8 mouse cellular contexts compared by ENCODE assay signal in genomic region chr7:75910035-75910651, GRCm38 (mm10).
A peak's percentile ranks its signal among the peaks of the same experiment; 100 is the strongest.
DNase-seq lines count a peak whose midpoint lies in the region; ATAC-seq and TF ChIP-seq lines count a peak whose summit lies in the region.

No protein-coding gene starts in this region.

- H3K27me3 ChIP-seq in heart, postnatal 0 days (ENCODE audit: control insufficient read depth, insufficient read depth, low read length): no peaks in the 10 kb centered on the region
- no peaks in the 10 kb centered on the region for H3K27me3 ChIP-seq in liver, embryonic 14.5 days (ENCODE audit: control insufficient read depth, insufficient read depth, low read length)
- H3K27me3 ChIP-seq in neural tube, embryonic 11.5 days (ENCODE audit: control insufficient read depth, insufficient read depth, low read length): no peaks in the 10 kb centered on the region

- no peak for TF ChIP-seq POLR2A in bone marrow, adult 2 months (IDR thresholded peaks at IDR 0.05; ENCODE audit: borderline replicate concordance, control insufficient read depth, low read depth, low read length)

- peak; percentile 42 for TF ChIP-seq CTCF in bone marrow, adult 2 months (IDR thresholded peaks at IDR 0.05; ENCODE audit: control insufficient read depth, insufficient read depth, low read length)
- TF ChIP-seq CTCF in heart, postnatal 0 days (IDR thresholded peaks at IDR 0.05; ENCODE audit: low read depth): peak; percentile 88
- TF ChIP-seq CTCF in liver, embryonic 14.5 days (IDR thresholded peaks at IDR 0.05; ENCODE audit: low read depth): peak; percentile 80

- no peaks in the 10 kb centered on the region for H3K4me1 ChIP-seq in bone marrow, adult 2 months (ENCODE audit: control insufficient read depth, insufficient read depth, low read length)
- H3K4me1 ChIP-seq in heart, postnatal 0 days (ENCODE audit: control insufficient read depth, insufficient read depth): no peaks in the 10 kb centered on the region
- no peaks in the 10 kb centered on the region for H3K4me1 ChIP-seq in liver, embryonic 14.5 days (replicated peaks; ENCODE audit: control insufficient read depth in 2 of 2, insufficient read depth in 2 of 2, low read length in 1 of 2)
- H3K4me1 ChIP-seq in neural tube, embryonic 11.5 days (ENCODE audit: control insufficient read depth, insufficient read depth, low read length): no peaks in the 10 kb centered on the region

- no peak overlapping the region for H3K27ac ChIP-seq in bone marrow, adult 2 months (ENCODE audit: control insufficient read depth, insufficient read depth, low read depth, low read length, poor library complexity)
- no peak overlapping the region for H3K27ac ChIP-seq in heart, postnatal 0 days (ENCODE audit: low read depth)
- no peak overlapping the region for H3K27ac ChIP-seq in liver, embryonic 14.5 days
- H3K27ac ChIP-seq in neural tube, embryonic 11.5 days (ENCODE audit: low read depth, low read length): no peak overlapping the region

- 16% methylated on average over 11 of the region's 11 CpGs for WGBS in bone marrow, adult 2 months
- 13% methylated on average over 11 of the region's 11 CpGs for WGBS in heart, postnatal 0 days
- 16% methylated on average over 11 of the region's 11 CpGs for WGBS in liver, embryonic 14.5 days (ENCODE audit: insufficient replicate concordance)
- 14% methylated on average over 11 of the region's 11 CpGs for WGBS in neural tube, embryonic 11.5 days

- H3K4me2 ChIP-seq in heart, postnatal 0 days (ENCODE audit: low read depth, low read length): peak overlapping the region; percentile 62
- no peak overlapping the region for H3K4me2 ChIP-seq in liver, embryonic 14.5 days (ENCODE audit: low read depth)
- peak overlapping the region; percentile 37 for H3K4me2 ChIP-seq in neural tube, embryonic 11.5 days (ENCODE audit: low read depth)

- H3K9ac ChIP-seq in heart, postnatal 0 days (replicated peaks; ENCODE audit: low read depth, low read length): no peak overlapping the region
- no peak overlapping the region for H3K9ac ChIP-seq in liver, embryonic 14.5 days (replicated peaks)
- no peak overlapping the region for H3K9ac ChIP-seq in neural tube, embryonic 11.5 days (ENCODE audit: low read length)

- peak; percentile 87 for ATAC-seq in CD4-positive, CD25-positive, alpha-beta regulatory T cell, adult 4 months
- ATAC-seq in erythroblast, adult 5-6 weeks (replicated peaks; ENCODE audit: low FRiP score, poor library complexity, severe bottlenecking): peak; percentile 71; the same call in 1 of the 2 replicates
- ATAC-seq in heart, postnatal 0 days (ENCODE audit: insufficient read depth, low read depth): peak; percentile 55; the same call in 1 of the 2 replicates
- ATAC-seq in liver, embryonic 14.5 days (ENCODE audit: insufficient read depth): peak; percentile 23; the same call in 1 of the 2 replicates
- peak; percentile 62 for ATAC-seq in neural tube, embryonic 11.5 days (ENCODE audit: insufficient read depth, low FRiP score, low TSS enrichment)

- no peak for TF ChIP-seq EP300 in heart, postnatal 0 days (IDR thresholded peaks at IDR 0.05; ENCODE audit: low read depth)
- no peak for TF ChIP-seq EP300 in liver, embryonic 14.5 days (IDR thresholded peaks at IDR 0.05; ENCODE audit: low read depth)

- H3K36me3 ChIP-seq in heart, postnatal 0 days (replicated peaks; ENCODE audit: control insufficient read depth, insufficient read depth, low read length): no peaks in the 10 kb centered on the region
- H3K36me3 ChIP-seq in liver, embryonic 14.5 days (replicated peaks; ENCODE audit: control insufficient read depth, insufficient read depth, low read depth): no peaks in the 10 kb centered on the region
- no peaks in the 10 kb centered on the region for H3K36me3 ChIP-seq in neural tube, embryonic 11.5 days (ENCODE audit: control insufficient read depth, insufficient read depth, low read length)

- DNase-seq in heart, postnatal 0 days (ENCODE audit: low spot score): peak; percentile 90
- peak; percentile 56 to 58 for DNase-seq in kidney, postnatal 36 days
- peak; percentile 12 to 39 (median 26) for DNase-seq in liver, embryonic 14.5 days (ENCODE audit: low read depth in 3 of 3, low spot score in 3 of 3)
- peak; percentile 74 for DNase-seq in neural tube, embryonic 11.5 days (ENCODE audit: low spot score)
- DNase-seq in testis, postnatal 10 days (ENCODE audit: low spot score): peak; percentile 46

- no peaks in the 10 kb centered on the region for H3K9me3 ChIP-seq in heart, postnatal 0 days (replicated peaks; ENCODE audit: control insufficient read depth, low read length)
- H3K9me3 ChIP-seq in liver, embryonic 14.5 days (ENCODE audit: control insufficient read depth, low read length): no peaks in the 10 kb centered on the region
- no peaks in the 10 kb centered on the region for H3K9me3 ChIP-seq in neural tube, embryonic 11.5 days (ENCODE audit: control insufficient read depth, low read length)

- no peak overlapping the region for H3K4me3 ChIP-seq in bone marrow, adult 2 months (replicated peaks; ENCODE audit: control insufficient read depth, low read depth, low read length)
- H3K4me3 ChIP-seq in heart, postnatal 0 days (ENCODE audit: low read depth, low read length): peak overlapping the region; percentile 36
- no peak overlapping the region for H3K4me3 ChIP-seq in liver, embryonic 14.5 days (ENCODE audit: insufficient read depth in 1 of 2, low read depth in 2 of 2, low read length in 2 of 2)
- no peak overlapping the region for H3K4me3 ChIP-seq in neural tube, embryonic 11.5 days (ENCODE audit: low read depth, low read length)

Comparison
In these comparisons a context has a peak if more than half of its experiments do, and no peak if none do; other contexts are left out.
1. ATAC-seq: peak in every context shown above with its lines; median percentile 87 in CD4-positive, CD25-positive, alpha-beta regulatory T cell, adult 4 months; 71 in erythroblast, adult 5-6 weeks; 62 in neural tube, embryonic 11.5 days; 55 in heart, postnatal 0 days; 23 in liver, embryonic 14.5 days.
2. DNase-seq: peak in every context shown above with its lines; median percentile 90 in heart, postnatal 0 days; 74 in neural tube, embryonic 11.5 days; 57 in kidney, postnatal 36 days; 46 in testis, postnatal 10 days; 26 in liver, embryonic 14.5 days.